Comparison of ENCODE assay signal across 8 mouse cellular contexts in the genomic region with DNA sequence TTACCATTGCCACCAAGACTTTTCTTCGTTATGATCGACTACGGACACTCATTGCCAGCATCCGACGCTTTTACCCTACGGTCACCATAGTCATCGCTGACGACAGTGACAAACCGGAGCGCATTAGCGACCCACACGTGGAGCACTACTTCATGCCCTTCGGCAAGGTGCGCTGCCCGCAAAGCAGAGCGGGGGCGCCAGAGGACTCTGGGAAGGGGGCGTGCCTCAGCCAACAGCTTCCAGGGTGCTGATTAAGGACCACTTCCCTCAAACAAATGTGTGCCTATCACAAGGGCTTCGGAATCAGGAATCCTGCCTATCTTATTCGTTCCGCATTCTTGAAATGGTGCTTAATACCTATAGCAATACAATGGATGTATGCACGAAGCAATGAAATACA. TPM values are rescaled to one million over a fixed set of nuclear protein-coding genes. Genes with fewer than 3 reads are reported as not detected.
DNase-seq lines count a peak whose midpoint lies in the region; ATAC-seq and TF ChIP-seq lines count a peak whose summit lies in the region.

No protein-coding gene starts in this region.

- peaks cover 22% of the 10 kb centered on the region for H3K79me2 ChIP-seq in MEL (ENCODE audit: control insufficient read depth, insufficient read depth, low read length, poor library complexity)

- H3K4me3 ChIP-seq in MEL (ENCODE audit: control insufficient read depth in 1 of 2, insufficient read depth in 1 of 2, low read depth in 2 of 2, low read length in 2 of 2), result no peak overlapping the region
- H3K4me3 ChIP-seq in embryonic facial prominence, embryonic 11.5 days (ENCODE audit: low read depth, low read length), result peak overlapping the region; percentile 30; the same call in 1 of the 2 replicates
- peak overlapping the region; percentile 32 for H3K4me3 ChIP-seq in intestine, embryonic 14.5 days (ENCODE audit: low read depth, low read length)
- H3K4me3 ChIP-seq in midbrain, embryonic 15.5 days, result no peak overlapping the region

- H3K9ac ChIP-seq in MEL (ENCODE audit: control insufficient read depth, low read depth, low read length, poor library complexity, severe bottlenecking), result no peak overlapping the region
- no peak overlapping the region for H3K9ac ChIP-seq in embryonic facial prominence, embryonic 11.5 days (replicated peaks; ENCODE audit: low read length)
- no peak overlapping the region for H3K9ac ChIP-seq in intestine, embryonic 14.5 days (ENCODE audit: low read length)
- H3K9ac ChIP-seq in midbrain, embryonic 15.5 days, result no peak overlapping the region

- no peaks in the 10 kb centered on the region for H3K9me3 ChIP-seq in MEL (replicated peaks; ENCODE audit: insufficient read depth, low read length)
- H3K9me3 ChIP-seq in embryonic facial prominence, embryonic 11.5 days (replicated peaks; ENCODE audit: control insufficient read depth, low read length), result no peaks in the 10 kb centered on the region
- no peaks in the 10 kb centered on the region for H3K9me3 ChIP-seq in intestine, embryonic 14.5 days (ENCODE audit: control insufficient read depth, low read length)
- no peaks in the 10 kb centered on the region for H3K9me3 ChIP-seq in midbrain, embryonic 15.5 days

- ATAC-seq in embryonic facial prominence, embryonic 11.5 days (replicated peaks; ENCODE audit: insufficient number of reproducible peaks, low FRiP score, low TSS enrichment, low read depth), result no peak
- ATAC-seq in intestine, embryonic 14.5 days (replicated peaks; ENCODE audit: low FRiP score, low TSS enrichment, low read depth), result no peak
- ATAC-seq in midbrain, embryonic 15.5 days (replicated peaks), result no peak
- ATAC-seq in granulocyte monocyte progenitor cell, adult 5-6 weeks (replicated peaks; ENCODE audit: poor library complexity, severe bottlenecking), result no peak

- peaks cover 0 to 3% of the 10 kb centered on the region in 2 experiments; a peak in 2 of 4 replicates for H3K36me3 ChIP-seq in MEL (ENCODE audit: control insufficient read depth in 1 of 2, insufficient read depth in 2 of 2, low read length in 2 of 2)
- no peaks in the 10 kb centered on the region for H3K36me3 ChIP-seq in embryonic facial prominence, embryonic 11.5 days (replicated peaks; ENCODE audit: control insufficient read depth, insufficient read depth, low read depth, low read length)
- 0 out of 2 replicates have a peak, but pooled peaks cover 4% of the 10 kb centered on the region for H3K36me3 ChIP-seq in intestine, embryonic 14.5 days (ENCODE audit: control insufficient read depth, insufficient read depth, low read length)
- no peaks in the 10 kb centered on the region for H3K36me3 ChIP-seq in midbrain, embryonic 15.5 days (replicated peaks)

- TF ChIP-seq RAD21 in MEL (IDR thresholded peaks at IDR 0.05; ENCODE audit: low read depth, low read length), result no peak

- no peak for TF ChIP-seq POLR2A in MEL (IDR thresholded peaks at IDR 0.05; ENCODE audit: control insufficient read depth in 1 of 2, insufficient read depth in 1 of 2, low read depth in 1 of 2, low read length in 2 of 2, poor library complexity in 1 of 2)

- peak; percentile 51 for DNase-seq in kidney, postnatal 10 days
- DNase-seq in kidney, adult 9 months, result no peak
- no peak for DNase-seq in MEL (ENCODE audit: low read depth, low spot score)
- DNase-seq in embryonic facial prominence, embryonic 11.5 days (ENCODE audit: low spot score), result peak; percentile 68
- DNase-seq in intestine, embryonic 14.5 days (ENCODE audit: low spot score), result no peak
- no peak for DNase-seq in T-cell, adult 2 months (ENCODE audit: low spot score)

- peak in 2 of 3 experiments; percentile 16 to 25; a peak in 2 of 6 replicates for TF ChIP-seq CTCF in MEL (IDR thresholded peaks at IDR 0.05 in 2 of 3, conservative IDR thresholded peaks at IDR 0.05 in 1 of 3; ENCODE audit: control insufficient read depth in 1 of 3, insufficient read depth in 1 of 3, low read depth in 2 of 3, low read length in 3 of 3, poor library complexity in 1 of 3, severe bottlenecking in 1 of 3)

- H3K4me1 ChIP-seq in MEL (ENCODE audit: control insufficient read depth in 1 of 2, insufficient read depth in 2 of 2, low read length in 2 of 2), result peaks cover 0 to 3% of the 10 kb centered on the region in 2 experiments; a peak in 1 of 4 replicates
- H3K4me1 ChIP-seq in embryonic facial prominence, embryonic 11.5 days (ENCODE audit: control insufficient read depth, insufficient read depth, low read length), result no peaks in the 10 kb centered on the region; the same call in 1 of the 2 replicates
- H3K4me1 ChIP-seq in intestine, embryonic 14.5 days (replicated peaks; ENCODE audit: control insufficient read depth, insufficient read depth, low read length), result peaks cover 18% of the 10 kb centered on the region
- H3K4me1 ChIP-seq in midbrain, embryonic 15.5 days, result peaks cover 30% of the 10 kb centered on the region

- under 1% methylated on average over 22 of the region's 22 CpGs for WGBS in embryonic facial prominence, embryonic 11.5 days
- WGBS in intestine, embryonic 14.5 days, result 11% methylated on average over 22 of the region's 22 CpGs
- WGBS in midbrain, embryonic 15.5 days, result 5% methylated on average over 22 of the region's 22 CpGs

- no peaks in the 10 kb centered on the region for H3K27me3 ChIP-seq in MEL (ENCODE audit: control insufficient read depth in 1 of 2, insufficient read depth in 2 of 2, low read length in 2 of 2)
- H3K27me3 ChIP-seq in embryonic facial prominence, embryonic 11.5 days (ENCODE audit: control insufficient read depth, insufficient read depth, low read length), result peaks cover 48% of the 10 kb centered on the region
- H3K27me3 ChIP-seq in intestine, embryonic 14.5 days (replicated peaks; ENCODE audit: control insufficient read depth, insufficient read depth, low read length), result peaks cover 52% of the 10 kb centered on the region
- peaks cover 40% of the 10 kb centered on the region for H3K27me3 ChIP-seq in midbrain, embryonic 15.5 days (replicated peaks)

- no peak overlapping the region for H3K27ac ChIP-seq in MEL (ENCODE audit: control insufficient read depth, low read depth, low read length)
- no peak overlapping the region for H3K27ac ChIP-seq in embryonic facial prominence, embryonic 11.5 days (replicated peaks; ENCODE audit: low read depth, low read length)
- no peak overlapping the region for H3K27ac ChIP-seq in intestine, embryonic 14.5 days (ENCODE audit: low read depth)
- no peak overlapping the region for H3K27ac ChIP-seq in midbrain, embryonic 15.5 days

- no peak for TF ChIP-seq EP300 in MEL (IDR thresholded peaks at IDR 0.05; ENCODE audit: low read depth in 1 of 2, low read length in 2 of 2)

- peak overlapping the region; percentile 52 for H3K4me2 ChIP-seq in embryonic facial prominence, embryonic 11.5 days (ENCODE audit: low read depth, low read length)
- peak overlapping the region; percentile 61 for H3K4me2 ChIP-seq in intestine, embryonic 14.5 days (ENCODE audit: low read length)
- peak overlapping the region; percentile 37; the same call in 1 of the 2 replicates for H3K4me2 ChIP-seq in midbrain, embryonic 15.5 days

RNA-seq across cellular contexts. Expression of a gene that starts 5.0 kb away (rescaled TPM):
- total RNA-seq in MEL (2012; rRNA removed), result 23.7 and 24.6 TPM in 2 replicates
- 10 to 100 TPM; 65.8 to 66.0 TPM for polyA plus RNA-seq in MEL (2012; ENCODE audit: insufficient read depth in 1 of 2, insufficient read length in 2 of 2, low read depth in 1 of 2, low replicate concordance in 2 of 2, missing spikeins in 1 of 2)
- 4.9 and 5.2 TPM in 2 replicates for polyA plus RNA-seq in embryonic facial prominence, embryonic 11.5 days (2014; fragmentation: Nextera tagmentation; extraction: Ambion mirVana)
- 54.3 and 66.0 TPM in 2 replicates for polyA plus RNA-seq in intestine, embryonic 14.5 days (2014; fragmentation: Nextera tagmentation; extraction: Ambion mirVana)
- 62.2 and 62.3 TPM in 2 replicates for polyA plus RNA-seq in midbrain, embryonic 15.5 days (2015; fragmentation: Nextera tagmentation; extraction: Ambion mirVana)
- 288 and 308 TPM in 2 replicates for total RNA-seq in granulocyte monocyte progenitor cell, adult 5-6 weeks (2014; fragmentation: Nextera tagmentation)
- total RNA-seq in granulocyte monocyte progenitor cell, adult 5-6 weeks (2017), result 141 and 161 TPM in 2 replicates

RNA-seq across cellular contexts. Expression of a gene that starts 10.4 kb away (rescaled TPM):
- total RNA-seq in MEL (2012; rRNA removed), result 0.75 and 1.1 TPM in 2 replicates
- polyA plus RNA-seq in MEL (2012; ENCODE audit: insufficient read depth in 1 of 2, insufficient read length in 2 of 2, low read depth in 1 of 2, low replicate concordance in 2 of 2, missing spikeins in 1 of 2), result 1 to 10 TPM in 1 of 2 experiments, not detected in 1; 1.3 TPM
- polyA plus RNA-seq in embryonic facial prominence, embryonic 11.5 days (2014; fragmentation: Nextera tagmentation; extraction: Ambion mirVana), result 1.1 and 2.0 TPM in 2 replicates
- 0.93 and 1.3 TPM in 2 replicates for polyA plus RNA-seq in intestine, embryonic 14.5 days (2014; fragmentation: Nextera tagmentation; extraction: Ambion mirVana)
- 0.94 and 0.98 TPM in 2 replicates for polyA plus RNA-seq in midbrain, embryonic 15.5 days (2015; fragmentation: Nextera tagmentation; extraction: Ambion mirVana)
- total RNA-seq in granulocyte monocyte progenitor cell, adult 5-6 weeks (2014; fragmentation: Nextera tagmentation), result 0.15 TPM in 1 of 2 replicates, not detected in the other
- 0.26 and 0.88 TPM in 2 replicates for total RNA-seq in granulocyte monocyte progenitor cell, adult 5-6 weeks (2017)

RNA-seq across cellular contexts. Expression of a gene that starts 19.9 kb away (rescaled TPM):
- total RNA-seq in MEL (2012; rRNA removed), result 16.9 and 18.3 TPM in 2 replicates
- 10 to 100 TPM in 1 of 2 experiments, not detected in 1; 44.6 TPM for polyA plus RNA-seq in MEL (2012; ENCODE audit: insufficient read depth in 1 of 2, insufficient read length in 2 of 2, low read depth in 1 of 2, low replicate concordance in 2 of 2, missing spikeins in 1 of 2)
- 32.7 and 38.4 TPM in 2 replicates for polyA plus RNA-seq in embryonic facial prominence, embryonic 11.5 days (2014; fragmentation: Nextera tagmentation; extraction: Ambion mirVana)
- 49.0 and 57.7 TPM in 2 replicates for polyA plus RNA-seq in intestine, embryonic 14.5 days (2014; fragmentation: Nextera tagmentation; extraction: Ambion mirVana)
- polyA plus RNA-seq in midbrain, embryonic 15.5 days (2015; fragmentation: Nextera tagmentation; extraction: Ambion mirVana), result 20.6 and 21.9 TPM in 2 replicates
- total RNA-seq in granulocyte monocyte progenitor cell, adult 5-6 weeks (2014; fragmentation: Nextera tagmentation), result 3.2 TPM in 1 of 2 replicates, not detected in the other
- 0.15 and 0.95 TPM in 2 replicates for total RNA-seq in granulocyte monocyte progenitor cell, adult 5-6 weeks (2017)

RNA-seq across cellular contexts. Expression of a gene that starts 25.5 kb away (rescaled TPM):
- 24.1 and 30.5 TPM in 2 replicates for total RNA-seq in MEL (2012; rRNA removed)
- polyA plus RNA-seq in MEL (2012; ENCODE audit: insufficient read depth in 1 of 2, insufficient read length in 2 of 2, low read depth in 1 of 2, low replicate concordance in 2 of 2, missing spikeins in 1 of 2), result 100 to 1,000 TPM in 1 of 2 experiments, not detected in 1; 107 TPM
- polyA plus RNA-seq in embryonic facial prominence, embryonic 11.5 days (2014; fragmentation: Nextera tagmentation; extraction: Ambion mirVana), result 93.8 and 108 TPM in 2 replicates
- polyA plus RNA-seq in intestine, embryonic 14.5 days (2014; fragmentation: Nextera tagmentation; extraction: Ambion mirVana), result 95.8 and 101 TPM in 2 replicates
- polyA plus RNA-seq in midbrain, embryonic 15.5 days (2015; fragmentation: Nextera tagmentation; extraction: Ambion mirVana), result 288 and 297 TPM in 2 replicates
- 51.9 and 54.4 TPM in 2 replicates for total RNA-seq in granulocyte monocyte progenitor cell, adult 5-6 weeks (2014; fragmentation: Nextera tagmentation)
- 17.9 and 19.9 TPM in 2 replicates for total RNA-seq in granulocyte monocyte progenitor cell, adult 5-6 weeks (2017)

RNA-seq across cellular contexts. Expression of a gene that starts 41.4 kb away (rescaled TPM):
- total RNA-seq in MEL (2012; rRNA removed), result 31.1 and 31.9 TPM in 2 replicates
- polyA plus RNA-seq in MEL (2012; ENCODE audit: insufficient read depth in 1 of 2, insufficient read length in 2 of 2, low read depth in 1 of 2, low replicate concordance in 2 of 2, missing spikeins in 1 of 2), result 10 to 100 TPM in 1 of 2 experiments, not detected in 1; 58.2 TPM
- 14.7 and 17.8 TPM in 2 replicates for polyA plus RNA-seq in embryonic facial prominence, embryonic 11.5 days (2014; fragmentation: Nextera tagmentation; extraction: Ambion mirVana)
- 24.2 and 25.9 TPM in 2 replicates for polyA plus RNA-seq in intestine, embryonic 14.5 days (2014; fragmentation: Nextera tagmentation; extraction: Ambion mirVana)
- 17.9 and 18.7 TPM in 2 replicates for polyA plus RNA-seq in midbrain, embryonic 15.5 days (2015; fragmentation: Nextera tagmentation; extraction: Ambion mirVana)
- 12.1 and 13.6 TPM in 2 replicates for total RNA-seq in granulocyte monocyte progenitor cell, adult 5-6 weeks (2014; fragmentation: Nextera tagmentation)
- 7.6 and 13.8 TPM in 2 replicates for total RNA-seq in granulocyte monocyte progenitor cell, adult 5-6 weeks (2017)

Comparison
In these comparisons a context has a peak if more than half of its experiments do, and no peak if none do; other contexts are left out.
1. DNase-seq: peak in kidney, postnatal 10 days (single experiment) and embryonic facial prominence, embryonic 11.5 days (single experiment); none in kidney, adult 9 months (single experiment), MEL (single experiment), intestine, embryonic 14.5 days (single experiment) and T-cell, adult 2 months (single experiment).
2. H3K4me3 ChIP-seq: peak in embryonic facial prominence, embryonic 11.5 days (single experiment) and intestine, embryonic 14.5 days (single experiment); none in MEL (0 of 2) and midbrain, embryonic 15.5 days (single experiment).
3. Peak in every context shown above with its lines, with median percentiles within 50 percentile points of each other: H3K4me2 ChIP-seq.